Mouse (Mus musculus): Measurements from ENCODE around the gene Kcnh7.

GRCm38 (mm10) chr2:62672788-62673187 is 511.3 kb downstream of the Kcnh7 start:
- TF ChIP-seq CTCF (IDR thresholded peaks at IDR 0.05; ENCODE audit: low read depth, low read length) (no peak), POLR2A (IDR thresholded peaks at IDR 0.05; ENCODE audit: borderline replicate concordance, low read depth, low read length) (no peak)

Data from bone marrow macrophage, adult 2 months (primary cell).